Mouse (Mus musculus): ENCODE measurements at regions not wholly inside any gene's neighbourhood (a gene's known extent, or its start where the extent isn't known, plus 50 kb on each side); places are given as distances from the start of the nearest gene placed in this dataset.

- 37% methylated on average over 3 of the region's 3 CpGs for WGBS
- no peak overlapping the region for H3K9ac ChIP-seq (ENCODE audit: low read length)
- H3K4me3 ChIP-seq (ENCODE audit: low read depth, low read length): no peak overlapping the region
- no peak overlapping the region for H3K4me2 ChIP-seq (ENCODE audit: low read length)
- H3K4me1 ChIP-seq (ENCODE audit: control insufficient read depth, insufficient read depth, low read length): no peaks in the 10 kb centered on the region
- no peak for DNase-seq (ENCODE audit: low spot score)
- H3K27me3 ChIP-seq (replicated peaks; ENCODE audit: control insufficient read depth, insufficient read depth, low read length): no peaks in the 10 kb centered on the region
- ATAC-seq: no peak
- H3K36me3 ChIP-seq (ENCODE audit: control insufficient read depth, insufficient read depth, low read length): no peaks in the 10 kb centered on the region
- H3K27ac ChIP-seq (ENCODE audit: low read depth, low read length): no peak overlapping the region
- no peaks in the 10 kb centered on the region for H3K9me3 ChIP-seq (replicated peaks; ENCODE audit: control insufficient read depth, low read length)
Measured at GRCm38 (mm10) chr5:15773839-15774238, 59.8 kb upstream of the Speer4c start.

DNA sequence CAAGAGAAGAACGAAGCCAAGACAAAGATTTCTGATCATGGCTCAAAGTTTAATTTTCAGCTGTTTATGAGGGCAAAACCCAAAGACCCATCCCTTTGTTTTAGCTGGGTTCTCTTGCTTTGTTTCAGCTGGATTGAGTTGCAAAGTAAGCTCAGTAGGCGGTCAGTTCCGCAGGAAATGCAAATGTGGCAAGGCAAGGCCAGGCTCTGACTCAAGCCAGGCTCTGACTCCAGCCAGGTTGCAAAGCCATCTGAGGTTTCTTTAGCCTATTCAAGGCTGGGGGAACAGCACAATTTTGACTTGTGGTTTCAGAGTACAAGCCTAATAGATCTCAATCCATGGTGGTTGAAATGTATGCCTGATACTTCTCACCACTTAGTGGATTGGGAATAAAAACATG is 60.5 kb upstream of the Speer4c start:
- Histone ChIP-seq H3K9me3 (replicated peaks; ENCODE audit: control insufficient read depth, low read length) (no peaks in the 10 kb centered on the region), H3K4me1 (ENCODE audit: control insufficient read depth, insufficient read depth, low read length) (no peaks in the 10 kb centered on the region), H3K9ac (ENCODE audit: low read length) (no peak overlapping the region), H3K27ac (ENCODE audit: low read depth, low read length) (no peak overlapping the region), H3K27me3 (replicated peaks; ENCODE audit: control insufficient read depth, insufficient read depth, low read length) (no peaks in the 10 kb centered on the region), H3K4me2 (ENCODE audit: low read length) (no peak overlapping the region), H3K4me3 (ENCODE audit: low read depth, low read length) (no peak overlapping the region), H3K36me3 (ENCODE audit: control insufficient read depth, insufficient read depth, low read length) (no peaks in the 10 kb centered on the region)
- no peak for DNase-seq (ENCODE audit: low spot score)
- no peak for ATAC-seq
- 21% methylated on average over 3 of the region's 3 CpGs for WGBS

GRCm38 (mm10) chr5:15776106-15776505 is 62.0 kb upstream of the Speer4c start:
- H3K9me3 ChIP-seq (replicated peaks; ENCODE audit: control insufficient read depth, low read length): no peaks in the 10 kb centered on the region
- no peak overlapping the region for H3K27ac ChIP-seq (ENCODE audit: low read depth, low read length)
- H3K4me3 ChIP-seq (ENCODE audit: low read depth, low read length): no peak overlapping the region
- ATAC-seq (no peak), DNase-seq (ENCODE audit: low spot score) (no peak)
- no peaks in the 10 kb centered on the region for H3K36me3 ChIP-seq (ENCODE audit: control insufficient read depth, insufficient read depth, low read length)
- no peaks in the 10 kb centered on the region for H3K4me1 ChIP-seq (ENCODE audit: control insufficient read depth, insufficient read depth, low read length)
- no peaks in the 10 kb centered on the region for H3K27me3 ChIP-seq (replicated peaks; ENCODE audit: control insufficient read depth, insufficient read depth, low read length)
- 82% methylated on average over 3 of the region's 3 CpGs for WGBS
- no peak overlapping the region for H3K9ac ChIP-seq (ENCODE audit: low read length)
- no peak overlapping the region for H3K4me2 ChIP-seq (ENCODE audit: low read length)

GRCm38 (mm10) chr5:15803583-15803982 is 89.5 kb upstream of the Speer4c start:
- 69% methylated on average over 5 of the region's 5 CpGs for WGBS
- H3K4me1 ChIP-seq (ENCODE audit: control insufficient read depth, insufficient read depth, low read length): no peaks in the 10 kb centered on the region
- H3K9ac ChIP-seq (ENCODE audit: low read length): no peak overlapping the region
- no peaks in the 10 kb centered on the region for H3K9me3 ChIP-seq (replicated peaks; ENCODE audit: control insufficient read depth, low read length)
- DNase-seq (ENCODE audit: low spot score) (no peak), ATAC-seq (no peak)
- no peak overlapping the region for H3K4me3 ChIP-seq (ENCODE audit: low read depth, low read length)
- no peak overlapping the region for H3K4me2 ChIP-seq (ENCODE audit: low read length)
- no peaks in the 10 kb centered on the region for H3K27me3 ChIP-seq (replicated peaks; ENCODE audit: control insufficient read depth, insufficient read depth, low read length)
- no peak overlapping the region for H3K27ac ChIP-seq (ENCODE audit: low read depth, low read length)
- no peaks in the 10 kb centered on the region for H3K36me3 ChIP-seq (ENCODE audit: control insufficient read depth, insufficient read depth, low read length)

DNA sequence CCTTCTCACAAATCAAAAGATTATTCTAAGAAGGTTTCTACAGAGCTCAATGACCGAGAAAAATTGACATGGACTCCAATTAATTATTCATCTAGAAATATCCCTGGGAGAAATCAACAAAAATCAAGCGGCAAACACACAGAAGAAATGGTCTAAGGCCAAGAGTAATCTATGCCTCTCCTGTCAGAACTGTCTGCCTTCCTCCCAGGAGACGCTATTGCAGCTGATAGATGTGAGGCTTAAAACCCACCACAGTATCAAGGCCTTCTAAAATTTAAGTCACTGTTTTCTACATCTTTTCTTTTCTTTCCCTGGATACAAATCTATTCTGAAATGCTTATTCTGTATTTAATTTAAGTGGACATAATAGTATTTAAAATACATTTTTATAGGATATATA is 102.8 kb upstream of the Speer4c start:
- Histone ChIP-seq H3K4me1 (ENCODE audit: control insufficient read depth, insufficient read depth, low read length) (no peaks in the 10 kb centered on the region), H3K9ac (ENCODE audit: low read length) (no peak overlapping the region), H3K4me2 (ENCODE audit: low read length) (no peak overlapping the region), H3K36me3 (ENCODE audit: control insufficient read depth, insufficient read depth, low read length) (no peaks in the 10 kb centered on the region), H3K27ac (ENCODE audit: low read depth, low read length) (no peak overlapping the region), H3K9me3 (replicated peaks; ENCODE audit: control insufficient read depth, low read length) (no peaks in the 10 kb centered on the region), H3K27me3 (replicated peaks; ENCODE audit: control insufficient read depth, insufficient read depth, low read length) (no peaks in the 10 kb centered on the region), H3K4me3 (ENCODE audit: low read depth, low read length) (no peak overlapping the region)
- WGBS: 63% methylated on average over 3 of the region's 3 CpGs
- DNase-seq (ENCODE audit: low spot score) (no peak), ATAC-seq (no peak)

DNA sequence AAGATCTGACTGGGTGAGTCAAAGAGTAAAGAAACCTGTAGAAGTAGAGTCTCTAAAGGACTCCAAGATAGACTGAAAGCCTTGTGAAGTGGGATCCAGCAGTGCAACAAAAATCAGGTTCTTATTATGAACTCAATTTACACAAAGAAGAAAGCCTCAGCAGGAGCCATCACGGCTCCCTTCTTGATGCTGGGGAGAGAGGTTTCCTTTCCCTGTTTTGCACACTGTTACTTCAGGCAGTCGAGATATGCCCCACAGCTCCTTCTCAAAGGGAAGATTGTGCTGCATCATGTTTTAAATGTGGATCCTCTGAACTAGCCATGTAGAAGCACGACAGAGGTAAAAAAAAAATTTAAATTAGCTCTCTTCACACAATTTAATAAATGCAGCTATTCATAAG is 103.3 kb upstream of the Speer4c start:
- ATAC-seq (no peak), DNase-seq (ENCODE audit: low spot score) (peak; percentile 46)
- no peak overlapping the region for H3K27ac ChIP-seq (ENCODE audit: low read depth, low read length)
- no peak overlapping the region for H3K4me3 ChIP-seq (ENCODE audit: low read depth, low read length)
- no peaks in the 10 kb centered on the region for H3K9me3 ChIP-seq (replicated peaks; ENCODE audit: control insufficient read depth, low read length)
- H3K4me1 ChIP-seq (ENCODE audit: control insufficient read depth, insufficient read depth, low read length): no peaks in the 10 kb centered on the region
- WGBS: 6% methylated on average over 3 of the region's 3 CpGs
- no peaks in the 10 kb centered on the region for H3K27me3 ChIP-seq (replicated peaks; ENCODE audit: control insufficient read depth, insufficient read depth, low read length)
- H3K9ac ChIP-seq (ENCODE audit: low read length): no peak overlapping the region
- no peak overlapping the region for H3K4me2 ChIP-seq (ENCODE audit: low read length)
- no peaks in the 10 kb centered on the region for H3K36me3 ChIP-seq (ENCODE audit: control insufficient read depth, insufficient read depth, low read length)

- DNase-seq (ENCODE audit: low spot score) (peak; percentile 52), ATAC-seq (no peak)
- WGBS: 64% methylated on average over 3 of the region's 3 CpGs
- H3K27me3 ChIP-seq (replicated peaks; ENCODE audit: control insufficient read depth, insufficient read depth, low read length): no peaks in the 10 kb centered on the region
- no peak overlapping the region for H3K9ac ChIP-seq (ENCODE audit: low read length)
- no peak overlapping the region for H3K4me2 ChIP-seq (ENCODE audit: low read length)
- H3K36me3 ChIP-seq (ENCODE audit: control insufficient read depth, insufficient read depth, low read length): no peaks in the 10 kb centered on the region
- H3K9me3 ChIP-seq (replicated peaks; ENCODE audit: control insufficient read depth, low read length): no peaks in the 10 kb centered on the region
- no peaks in the 10 kb centered on the region for H3K4me1 ChIP-seq (ENCODE audit: control insufficient read depth, insufficient read depth, low read length)
- H3K27ac ChIP-seq (ENCODE audit: low read depth, low read length): no peak overlapping the region
- no peak overlapping the region for H3K4me3 ChIP-seq (ENCODE audit: low read depth, low read length)
Measured at GRCm38 (mm10) chr5:15822989-15823388, 108.9 kb upstream of the Speer4c start.

DNA sequence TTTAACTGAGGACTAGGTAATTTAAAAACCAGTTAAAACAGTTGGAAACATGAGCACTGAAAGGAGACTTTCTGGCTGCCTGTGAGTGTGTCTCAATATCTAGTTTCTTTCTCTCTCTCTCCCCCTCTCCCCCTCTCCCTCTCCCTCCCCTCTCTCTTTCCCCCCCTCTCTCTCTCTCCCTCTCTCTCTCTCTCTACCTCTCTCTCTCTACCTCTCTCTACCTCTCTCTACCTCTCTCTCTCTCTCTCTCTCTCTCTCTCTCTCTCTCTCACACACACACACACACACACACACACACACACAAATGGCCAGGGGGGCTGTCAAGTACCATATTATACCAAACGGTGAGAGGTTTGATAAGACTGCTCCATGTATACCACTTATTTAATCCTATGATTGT is 103.0 kb upstream of the Cacna2d1 start:
- H3K9me3 ChIP-seq (replicated peaks; ENCODE audit: control insufficient read depth, low read length): no peaks in the 10 kb centered on the region
- DNase-seq (ENCODE audit: low spot score): no peak
- H3K27me3 ChIP-seq (replicated peaks; ENCODE audit: control insufficient read depth, insufficient read depth, low read length): no peaks in the 10 kb centered on the region
- H3K4me3 ChIP-seq (ENCODE audit: low read depth, low read length): no peak overlapping the region
- H3K4me1 ChIP-seq (ENCODE audit: control insufficient read depth, insufficient read depth, low read length): no peaks in the 10 kb centered on the region
- WGBS: 83% methylated on average over 1 of the region's 1 CpGs
- H3K4me2 ChIP-seq (ENCODE audit: low read length): no peak overlapping the region
- H3K36me3 ChIP-seq (ENCODE audit: control insufficient read depth, insufficient read depth, low read length): no peaks in the 10 kb centered on the region
- no peak overlapping the region for H3K27ac ChIP-seq (ENCODE audit: low read depth, low read length)
- no peak for ATAC-seq
- H3K9ac ChIP-seq (ENCODE audit: low read length): no peak overlapping the region

- 78% methylated on average over 1 of the region's 1 CpGs for WGBS
- Histone ChIP-seq H3K4me2 (ENCODE audit: low read length) (no peak overlapping the region), H3K4me1 (ENCODE audit: control insufficient read depth, insufficient read depth, low read length) (no peaks in the 10 kb centered on the region), H3K9me3 (replicated peaks; ENCODE audit: control insufficient read depth, low read length) (no peaks in the 10 kb centered on the region), H3K9ac (ENCODE audit: low read length) (no peak overlapping the region), H3K27ac (ENCODE audit: low read depth, low read length) (no peak overlapping the region), H3K36me3 (ENCODE audit: control insufficient read depth, insufficient read depth, low read length) (no peaks in the 10 kb centered on the region), H3K4me3 (ENCODE audit: low read depth, low read length) (no peak overlapping the region), H3K27me3 (replicated peaks; ENCODE audit: control insufficient read depth, insufficient read depth, low read length) (no peaks in the 10 kb centered on the region)
- DNase-seq (ENCODE audit: low spot score) (no peak), ATAC-seq (no peak)
Measured at GRCm38 (mm10) chr5:15832338-15832737, 102.2 kb upstream of the Cacna2d1 start.

All from forebrain, embryonic 14.5 days (tissue).